Mouse (Mus musculus) c-Kit-positive CD71-positive TER-119-negative erythroid progenitor cells, embryonic 14.5 days (primary cell): ENCODE data around the gene Hist1h4f.
"Not testable (repeated sequence)": the region's sequence is repeated elsewhere in the genome, so short reads cannot be mapped to it uniquely, and the experiment has no call there.

ENCODE experiments used
- DNase-seq: peaks from one replicate; pipeline ENCODE4 v3.0.0-alpha.2; 2013; ENCODE audit warnings: low read depth

Gene Hist1h4f

DNA sequence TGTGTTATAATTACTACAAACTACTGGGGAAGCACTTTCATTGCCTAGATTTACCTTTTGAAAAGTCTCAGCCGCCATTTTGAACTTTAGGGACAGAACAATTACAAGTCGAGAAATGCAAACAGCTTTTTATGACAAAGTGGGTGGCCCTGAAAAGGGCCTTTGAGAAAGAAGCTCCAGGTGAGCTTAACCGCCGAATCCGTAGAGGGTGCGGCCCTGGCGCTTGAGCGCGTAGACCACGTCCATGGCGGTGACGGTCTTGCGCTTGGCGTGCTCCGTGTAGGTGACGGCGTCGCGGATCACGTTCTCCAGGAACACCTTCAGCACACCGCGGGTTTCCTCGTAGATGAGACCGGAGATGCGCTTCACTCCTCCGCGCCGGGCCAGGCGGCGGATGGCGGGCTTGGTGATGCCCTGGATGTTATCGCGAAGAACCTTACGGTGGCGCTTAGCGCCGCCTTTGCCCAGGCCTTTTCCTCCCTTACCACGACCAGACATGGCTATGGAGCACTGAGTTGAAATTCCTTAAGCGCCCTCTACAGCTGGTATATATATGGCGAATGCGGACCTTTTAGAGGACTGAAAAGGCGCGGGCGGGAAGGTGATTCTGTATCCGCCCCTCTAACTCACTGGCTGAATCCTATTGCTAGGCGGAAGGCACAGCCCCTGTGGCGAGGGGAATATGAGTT is at the start of gene Hist1h4f:
TSS of gene Hist1h4f (minus strand) at position 503 of the 689 bp plus-strand sequence.
- peak; percentile 95 for DNase-seq

DNA sequence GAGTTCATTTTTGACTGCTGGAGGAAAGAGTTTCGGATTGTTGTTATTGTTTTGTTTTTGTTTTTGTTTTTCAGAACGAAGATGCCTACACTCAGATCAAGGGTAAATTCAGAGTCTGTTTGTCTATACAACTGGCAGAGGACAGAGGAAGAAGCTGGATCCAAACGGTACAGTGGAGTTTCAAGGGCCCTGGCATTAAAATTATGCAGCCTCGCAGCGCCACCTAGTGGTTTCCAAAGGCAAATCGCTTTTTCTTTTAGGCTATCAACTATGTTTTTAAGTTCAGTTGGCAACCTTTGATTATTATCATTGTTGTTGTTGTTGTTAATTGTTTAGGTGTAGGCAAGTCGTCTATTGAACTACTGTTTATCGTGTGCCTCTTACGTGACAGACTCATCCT is 46.5 kb upstream of the Hist1h4f start:
- DNase-seq: no peak

DNA sequence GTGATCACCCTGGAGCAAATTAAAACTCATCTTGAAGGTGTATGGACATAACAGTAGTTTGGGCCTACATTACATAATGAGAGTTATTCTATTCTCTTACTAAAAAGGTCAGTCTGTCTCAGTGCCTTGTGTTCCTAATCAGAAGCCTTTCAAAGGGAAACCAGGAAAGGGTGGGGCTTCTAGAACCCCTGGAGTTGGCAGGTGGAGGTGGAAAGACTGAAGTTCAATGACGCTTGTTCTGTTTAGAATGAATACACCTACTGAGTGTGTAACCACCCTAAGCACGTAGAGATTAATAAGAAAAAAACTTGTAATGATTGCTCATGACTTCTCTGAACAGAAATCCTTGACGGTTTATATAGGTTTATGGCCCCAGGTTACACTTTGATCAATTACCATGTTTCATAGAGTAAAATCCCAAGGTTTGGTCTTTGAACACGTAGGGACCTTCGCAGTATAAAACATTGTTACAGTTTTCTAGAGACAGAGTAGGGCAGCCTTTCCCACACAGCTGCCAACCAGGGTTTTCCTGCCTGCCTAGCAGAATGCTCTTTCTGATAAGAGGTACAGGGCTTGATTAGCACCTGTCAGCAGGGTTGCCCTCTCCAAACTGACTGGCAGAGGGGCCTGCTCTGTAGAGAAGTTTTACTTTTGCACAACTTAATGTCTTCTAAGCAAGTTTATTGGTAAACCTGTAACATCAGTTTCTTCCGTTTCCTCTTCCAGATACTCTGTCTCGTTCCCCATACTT is 44.3 kb upstream of the Hist1h4f start:
- DNase-seq: no peak

DNA sequence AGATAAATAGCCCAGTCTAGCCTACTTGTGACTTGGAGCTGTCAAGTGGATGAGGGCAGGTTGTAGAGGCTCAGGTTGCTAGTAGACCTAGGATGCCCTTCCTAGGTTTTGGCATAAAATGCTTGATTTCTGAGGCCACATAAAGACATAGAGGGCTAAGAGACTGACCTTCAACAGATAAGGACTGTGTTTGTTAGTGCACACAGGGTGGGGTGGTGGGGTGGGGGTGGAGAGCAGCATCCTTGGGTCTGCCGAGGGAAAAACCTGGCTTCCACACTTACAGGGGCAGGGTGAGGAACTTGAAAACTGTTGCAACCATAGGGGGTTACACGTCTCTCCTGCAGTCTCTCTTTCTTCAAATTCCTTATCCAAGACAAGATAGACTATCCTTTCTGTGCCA is 43.7 kb upstream of the Hist1h4f start:
- no peak for DNase-seq

DNA sequence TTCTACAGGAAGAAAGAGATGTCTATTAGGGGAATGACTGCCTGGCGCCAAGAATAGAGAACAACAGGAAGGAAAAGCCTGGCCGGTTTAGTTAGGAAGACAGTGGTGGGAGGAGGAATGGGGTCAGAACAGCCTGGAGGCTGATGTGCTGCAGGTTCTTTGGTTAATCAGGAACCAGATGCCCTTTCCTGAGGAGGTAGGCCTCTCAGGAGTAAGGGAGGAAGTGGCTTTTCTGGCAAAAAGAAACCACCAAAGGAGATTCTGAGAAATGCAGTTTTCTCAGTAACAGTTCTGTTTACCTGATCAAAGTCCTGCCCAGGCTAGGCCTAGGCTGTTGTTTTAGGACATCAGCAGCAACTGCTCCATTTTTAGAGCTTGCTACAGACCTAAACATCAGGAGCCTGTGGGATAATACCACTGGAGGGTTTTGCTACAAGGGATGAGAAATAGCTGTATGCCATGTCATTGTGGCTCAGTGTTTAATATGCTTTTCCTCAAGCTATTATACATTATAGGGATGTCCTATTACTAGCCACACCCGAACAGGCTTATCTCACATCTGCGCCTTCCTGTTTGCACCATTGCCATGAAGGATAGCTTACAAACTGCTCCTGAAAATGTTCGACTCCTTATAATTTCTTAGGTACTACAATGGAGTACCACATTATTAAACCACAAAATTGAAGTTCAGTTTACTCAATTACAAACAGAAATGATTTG is 41.8 kb upstream of the Hist1h4f start:
- no peak for DNase-seq

- DNase-seq: no peak
Measured at GRCm38 (mm10) chr13:23592614-23593013, 41.2 kb upstream of the Hist1h4f start.

DNA sequence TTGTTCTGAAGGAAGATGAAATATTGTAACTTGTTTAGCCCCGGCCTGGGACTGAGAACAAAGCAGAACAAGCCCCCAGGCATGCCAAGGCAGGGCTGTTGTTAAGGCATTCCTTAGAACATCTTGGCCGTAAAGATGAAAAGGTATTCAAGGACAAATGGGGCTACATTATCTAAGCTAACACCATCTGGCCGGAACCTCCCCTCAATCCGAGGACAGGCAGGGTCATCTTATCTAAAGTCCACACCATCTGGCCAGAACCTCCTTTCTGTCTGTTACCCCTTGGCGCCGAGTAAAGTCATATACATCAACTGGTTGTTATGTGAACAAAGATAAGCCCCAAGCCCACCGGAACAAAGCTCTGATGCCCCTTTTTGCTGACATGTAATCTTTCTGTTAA is 40.4 kb upstream of the Hist1h4f start:
- DNase-seq: not testable (repeated sequence)

DNA sequence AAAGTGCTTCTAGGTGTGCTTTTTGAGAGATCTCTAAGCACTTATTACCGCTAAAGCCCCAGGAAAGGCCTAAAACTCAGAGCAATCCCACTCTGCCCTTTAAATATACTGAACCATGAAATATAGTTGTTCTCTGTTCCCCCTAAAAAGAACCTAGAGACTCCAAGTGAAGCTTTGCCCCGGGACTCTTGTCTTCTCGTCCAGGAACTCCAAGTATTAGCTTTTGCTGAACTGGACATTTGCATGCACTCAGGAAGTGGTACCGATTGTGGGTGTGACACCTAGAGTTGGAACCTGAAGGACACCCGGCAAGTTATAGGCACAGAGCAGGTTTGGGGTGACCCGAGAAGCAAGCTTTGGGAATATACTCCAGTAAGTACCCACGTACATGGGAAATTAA is 39.8 kb upstream of the Hist1h4f start:
- DNase-seq: no peak

GRCm38 (mm10) chr13:23586940-23587225 is 35.4 kb upstream of the Hist1h4f start:
- no peak for DNase-seq

GRCm38 (mm10) chr13:23586099-23586939 is 34.9 kb upstream of the Hist1h4f start:
- DNase-seq: no peak

DNA sequence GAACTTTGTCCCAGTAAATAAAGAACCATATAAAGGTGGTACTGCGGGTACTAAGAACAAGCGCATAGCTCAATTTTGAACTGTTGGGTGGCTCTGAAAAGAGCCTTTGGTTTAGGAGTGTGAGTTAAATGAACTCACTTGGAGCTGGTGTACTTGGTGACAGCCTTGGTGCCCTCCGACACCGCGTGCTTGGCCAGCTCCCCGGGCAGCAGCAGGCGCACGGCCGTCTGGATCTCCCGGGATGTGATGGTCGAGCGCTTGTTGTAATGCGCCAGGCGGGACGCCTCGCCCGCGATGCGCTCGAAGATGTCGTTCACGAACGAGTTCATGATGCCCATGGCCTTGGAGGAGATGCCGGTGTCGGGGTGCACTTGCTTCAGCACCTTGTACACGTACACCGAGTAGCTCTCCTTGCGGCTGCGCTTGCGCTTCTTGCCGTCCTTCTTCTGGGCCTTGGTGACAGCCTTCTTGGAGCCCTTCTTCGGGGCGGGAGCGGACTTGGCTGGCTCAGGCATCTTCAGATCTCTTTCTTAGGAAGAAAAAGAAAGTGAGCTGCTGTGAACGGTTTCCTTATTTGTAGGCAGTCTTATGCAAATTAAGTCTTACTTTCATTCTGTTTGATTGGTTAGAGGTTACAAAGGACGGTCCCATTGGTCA is 34.1 kb upstream of the Hist1h4f start:
- DNase-seq: not testable (repeated sequence)

GRCm38 (mm10) chr13:23585029-23585441 is 33.6 kb upstream of the Hist1h4f start:
- no peak for DNase-seq

DNA sequence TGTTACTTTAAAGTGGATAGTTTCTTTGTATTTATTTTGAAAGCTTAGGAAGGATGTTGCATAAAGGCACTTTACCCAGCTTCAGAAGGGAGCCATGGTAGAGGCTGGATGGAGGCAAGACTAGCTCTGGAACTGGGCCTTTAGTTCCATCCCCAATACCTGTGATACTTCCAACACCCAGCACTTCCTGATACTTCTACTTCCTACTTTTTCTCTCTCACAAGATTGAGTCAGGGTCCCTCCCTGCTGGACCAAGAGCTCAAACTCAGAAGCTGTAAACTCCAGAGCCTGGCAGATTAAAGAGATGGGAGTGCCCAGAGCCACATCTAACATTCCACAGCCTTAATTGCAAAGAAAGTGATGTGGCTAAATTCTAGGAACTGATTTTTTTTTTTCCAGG is 32.9 kb upstream of the Hist1h4f start:
- no peak for DNase-seq

GRCm38 (mm10) chr13:23583387-23584068 is 32.1 kb upstream of the Hist1h4f start:
- DNase-seq: no peak

GRCm38 (mm10) chr13:23582219-23583056 is 31.0 kb upstream of the Hist1h4f start:
- no peak for DNase-seq

GRCm38 (mm10) chr13:23581408-23582218 is 30.2 kb upstream of the Hist1h4f start, which contains the start of gene Hist1h4d:
Gene Hist1h4d, plus strand, starts transcription at chr13:23581598.
- peak; percentile 94 for DNase-seq

DNA sequence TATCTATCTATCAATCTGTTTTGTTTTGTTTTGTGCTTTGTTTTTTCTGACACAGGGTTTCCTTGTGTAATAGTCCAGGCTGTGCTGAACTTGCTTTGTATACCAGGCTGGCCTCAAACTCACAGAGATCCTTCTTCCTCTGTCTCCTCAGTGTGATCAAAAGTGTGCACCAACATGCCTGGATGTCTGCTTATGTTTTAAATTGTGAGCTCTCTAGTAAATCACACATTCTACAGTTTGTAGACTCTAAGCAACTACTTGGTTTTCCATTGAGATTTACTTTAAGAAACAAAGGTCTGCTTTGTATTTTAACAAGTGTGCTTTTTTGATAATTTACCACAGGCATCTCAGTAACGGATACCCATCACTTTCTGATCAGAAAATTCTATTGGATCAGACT is 26.4 kb upstream of the Hist1h4f start:
- DNase-seq: no peak

DNA sequence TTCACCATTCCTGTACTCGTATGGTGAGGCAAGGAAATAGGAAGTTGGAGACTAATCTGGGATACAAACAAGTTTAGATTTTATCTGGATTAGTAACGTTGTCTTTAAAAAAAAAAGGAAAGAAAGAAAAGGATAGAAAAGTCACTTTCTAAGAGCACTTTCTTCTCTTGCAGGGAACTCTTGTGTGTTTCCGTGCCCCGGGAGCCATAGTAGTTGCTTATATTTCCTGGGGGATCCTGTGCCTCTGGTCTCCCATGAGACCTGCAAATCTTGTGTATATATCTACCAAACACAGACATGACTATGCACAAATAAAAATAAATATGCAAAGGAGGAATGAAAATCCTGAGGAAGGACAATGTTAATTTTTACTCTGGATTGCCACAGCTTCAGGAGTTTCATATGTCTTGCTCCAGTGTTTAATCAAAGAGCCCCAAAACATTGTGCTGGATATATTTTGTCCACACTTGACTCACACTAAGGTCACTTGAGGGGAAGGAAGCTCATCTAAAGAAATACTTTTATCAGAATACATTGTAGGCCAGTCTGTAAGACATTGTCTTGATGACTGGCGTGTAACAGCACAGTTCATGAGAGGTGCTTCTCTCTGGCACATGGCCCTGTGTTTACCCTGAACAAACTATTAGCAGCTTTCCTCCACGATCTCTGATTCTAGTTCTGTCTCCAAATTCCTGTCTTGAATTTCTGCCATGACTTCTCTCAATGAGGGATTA is 25.6 kb upstream of the Hist1h4f start:
- no peak for DNase-seq
